Mouse (Mus musculus): Measurements from ENCODE around the gene Gstz1.
"Not testable (repeated sequence)": the region's sequence is repeated elsewhere in the genome, so short reads cannot be mapped to it uniquely, and the experiment has no call there.

Gene Gstz1

GRCm38 (mm10) chr12:87158099-87158498, 11.1 kb downstream of the Gstz1 start:
- DNase-seq (ENCODE audit: low spot score), result no peak

- no peak for DNase-seq (ENCODE audit: low spot score)
These were observed 13.3 kb downstream of the Gstz1 start for GRCm38 (mm10) chr12:87160310-87160709.

GRCm38 (mm10) chr12:87160815-87161214, 13.8 kb downstream of the Gstz1 start:
- peak; percentile 40 for DNase-seq (ENCODE audit: low spot score)

- DNase-seq (ENCODE audit: low spot score), result no peak
These were observed 28.4 kb downstream of the Gstz1 start for GRCm38 (mm10) chr12:87175194-87175946.

GRCm38 (mm10) chr12:87177631-87178030, 30.7 kb downstream of the Gstz1 start:
- no peak for DNase-seq (ENCODE audit: low spot score)

- no peak for DNase-seq (ENCODE audit: low spot score)
These were observed 46.0 kb downstream of the Gstz1 start for GRCm38 (mm10) chr12:87193008-87193407.

- DNase-seq (ENCODE audit: low spot score), result no peak
These were observed 48.1 kb downstream of the Gstz1 start for GRCm38 (mm10) chr12:87195069-87195468.

GRCm38 (mm10) chr12:87196310-87196709, 49.3 kb downstream of the Gstz1 start:
- DNase-seq (ENCODE audit: low spot score), result no peak

GRCm38 (mm10) chr12:87198792-87199191, 51.8 kb downstream of the Gstz1 start:
- DNase-seq (ENCODE audit: low spot score), result no peak

- DNase-seq (ENCODE audit: low spot score), result peak; percentile 24
These were observed 52.4 kb downstream of the Gstz1 start, which contains the start of gene Samd15 for GRCm38 (mm10) chr12:87199206-87199972. Gene Samd15, plus strand, starts transcription at chr12:87199723.

GRCm38 (mm10) chr12:87199973-87200586, 53.1 kb downstream of the Gstz1 start, which contains the start of gene Tmed8:
Gene Tmed8, minus strand, starts transcription at chr12:87200454.
- peak; percentile 79 for DNase-seq (ENCODE audit: low spot score)

GRCm38 (mm10) chr12:87201694-87202093, 54.7 kb downstream of the Gstz1 start:
- no peak for DNase-seq (ENCODE audit: low spot score)

GRCm38 (mm10) chr12:87205789-87206188, 58.8 kb downstream of the Gstz1 start:
- not testable (repeated sequence) for DNase-seq (ENCODE audit: low spot score)

- DNase-seq (ENCODE audit: low spot score), result no peak
These were observed 66.1 kb downstream of the Gstz1 start for GRCm38 (mm10) chr12:87212844-87213606.

Measured in yolk sac, embryonic 10.5 days (tissue).